Mouse (Mus musculus) midbrain, embryonic 14.5 days (tissue): ENCODE measurements at regions not wholly inside any gene's neighbourhood (a gene's known extent, or its start where the extent isn't known, plus 50 kb on each side); places are given as distances from the start of the nearest gene placed in this dataset.

Source experiments
- ATAC-seq: fragments of 200-750 bp; cut with Nextera tagmentation; 2 replicates; pipeline ENCODE4 v1.8.0; 2017; ENCODE audit warnings: moderate number of reproducible peaks, moderate library complexity; ENCODE audit not compliant: low FRiP score, low TSS enrichment
- DNase-seq: peaks from one replicate; pipeline ENCODE4 v3.0.0-alpha.2; 2015
- H3K27ac ChIP-seq: fragments of 300-500 bp; sonication (generic); replicated peaks from 2 replicates; pipeline ENCODE4 v1.5.1; 2014; ENCODE audit warnings: mild to moderate bottlenecking, low read depth, low read length, moderate library complexity
- H3K27me3 ChIP-seq: fragments of 300-500 bp; sonication (generic); 2 replicates; pipeline ENCODE4 v1.6.1; 2014; ENCODE audit warnings: low read length, control low read depth, mixed read lengths; ENCODE audit not compliant: control insufficient read depth, insufficient read depth
- H3K36me3 ChIP-seq: fragments of 300-500 bp; sonication (generic); 2 replicates; pipeline ENCODE4 v1.6.1; 2014; ENCODE audit warnings: low read length, control low read depth; ENCODE audit not compliant: control insufficient read depth, insufficient read depth
- H3K4me1 ChIP-seq: fragments of 300-500 bp; sonication (generic); 2 replicates; pipeline ENCODE4 v1.6.1; 2014; ENCODE audit warnings: mild to moderate bottlenecking, antibody characterized with exemption, low read length, control low read depth; ENCODE audit not compliant: control insufficient read depth, insufficient read depth
- H3K4me2 ChIP-seq: fragments of 300-500 bp; sonication (generic); 2 replicates; pipeline ENCODE4 v1.6.1; 2014; ENCODE audit warnings: mild to moderate bottlenecking, low read length, moderate library complexity
- H3K4me3 ChIP-seq: fragments of 300-500 bp; sonication (generic); replicated peaks from 2 replicates; pipeline ENCODE4 v1.5.1; 2014; ENCODE audit warnings: low read depth, low read length
- H3K9ac ChIP-seq: fragments of 300-500 bp; sonication (generic); replicated peaks from 2 replicates; pipeline ENCODE4 v1.6.1; 2014; ENCODE audit warnings: mild to moderate bottlenecking, low read length, moderate library complexity
- H3K9me3 ChIP-seq: fragments of 300-500 bp; sonication (generic); 2 replicates; pipeline ENCODE4 v1.6.1; 2016; ENCODE audit warnings: low read length, control low read depth, mixed read lengths; ENCODE audit not compliant: control insufficient read depth
- WGBS: fragments of 180-500 bp; shearing (Covaris S2); extraction: QIAGEN DNeasy Blood & Tissue Kit; methylation state at CpG from one replicate; pipeline ENCODE4 v1.1.7; 2014; 5-methylcytosine and 5-hydroxymethylcytosine counted together

GRCm38 (mm10) chr14:97086363-97087309 is 567.7 kb upstream of the Klhl1 start:
- DNase-seq (no peak), ATAC-seq (peak; percentile 46; the same call in 1 of the 2 replicates)
- H3K4me3 ChIP-seq, result no peak overlapping the region
- no peaks in the 10 kb centered on the region for H3K27me3 ChIP-seq
- H3K4me2 ChIP-seq, result no peak overlapping the region
- H3K9me3 ChIP-seq, result no peaks in the 10 kb centered on the region
- H3K9ac ChIP-seq, result no peak overlapping the region
- 25% methylated on average over 5 of the region's 5 CpGs for WGBS
- no peaks in the 10 kb centered on the region for H3K36me3 ChIP-seq
- H3K27ac ChIP-seq, result no peak overlapping the region
- H3K4me1 ChIP-seq, result peaks cover 8% of the 10 kb centered on the region; the same call in 1 of the 2 replicates

GRCm38 (mm10) chr14:97074808-97075207 is 555.9 kb upstream of the Klhl1 start:
- H3K4me3 ChIP-seq, result no peak overlapping the region
- no peak for DNase-seq
- H3K4me1 ChIP-seq, result no peaks in the 10 kb centered on the region
- no peaks in the 10 kb centered on the region for H3K9me3 ChIP-seq
- H3K27me3 ChIP-seq, result no peaks in the 10 kb centered on the region
- H3K27ac ChIP-seq, result no peak overlapping the region
- WGBS, result 82% methylated on average over 3 of the region's 3 CpGs
- no peak overlapping the region for H3K9ac ChIP-seq
- no peaks in the 10 kb centered on the region for H3K36me3 ChIP-seq
- no peak overlapping the region for H3K4me2 ChIP-seq
- no peak for ATAC-seq

GRCm38 (mm10) chr14:97068770-97069169 is 549.9 kb upstream of the Klhl1 start:
- Histone ChIP-seq H3K36me3 (no peaks in the 10 kb centered on the region), H3K9ac (no peak overlapping the region), H3K27me3 (no peaks in the 10 kb centered on the region), H3K4me1 (no peaks in the 10 kb centered on the region), H3K27ac (no peak overlapping the region), H3K9me3 (no peaks in the 10 kb centered on the region), H3K4me3 (no peak overlapping the region), H3K4me2 (no peak overlapping the region)
- DNase-seq (peak; percentile 42), ATAC-seq (no peak; the same call in 1 of the 2 replicates)
- 29% methylated on average over 3 of the region's 3 CpGs for WGBS

- Histone ChIP-seq H3K27me3 (no peaks in the 10 kb centered on the region), H3K9ac (no peak overlapping the region), H3K4me3 (no peak overlapping the region), H3K4me2 (no peak overlapping the region), H3K27ac (no peak overlapping the region), H3K4me1 (no peaks in the 10 kb centered on the region), H3K9me3 (no peaks in the 10 kb centered on the region), H3K36me3 (no peaks in the 10 kb centered on the region)
- WGBS, result 67% methylated on average over 5 of the region's 5 CpGs
- peak; percentile 8 for DNase-seq
- no peak for ATAC-seq
Observed at GRCm38 (mm10) chr14:97068313-97068712, 549.4 kb upstream of the Klhl1 start.

- no peaks in the 10 kb centered on the region for H3K9me3 ChIP-seq
- no peak overlapping the region for H3K9ac ChIP-seq
- DNase-seq, result peak; percentile 74
- H3K36me3 ChIP-seq, result no peaks in the 10 kb centered on the region
- no peak overlapping the region for H3K27ac ChIP-seq
- H3K4me3 ChIP-seq, result no peak overlapping the region
- no peaks in the 10 kb centered on the region for H3K27me3 ChIP-seq
- no peaks in the 10 kb centered on the region for H3K4me1 ChIP-seq
- ATAC-seq, result no peak; the same call in 1 of the 2 replicates
- no peak overlapping the region for H3K4me2 ChIP-seq
Observed at GRCm38 (mm10) chr14:97045321-97045720, 526.4 kb upstream of the Klhl1 start.

- Histone ChIP-seq H3K36me3 (no peaks in the 10 kb centered on the region), H3K4me1 (no peaks in the 10 kb centered on the region), H3K9me3 (no peaks in the 10 kb centered on the region), H3K27me3 (no peaks in the 10 kb centered on the region), H3K4me2 (no peak overlapping the region), H3K27ac (no peak overlapping the region), H3K9ac (no peak overlapping the region), H3K4me3 (no peak overlapping the region)
- 82% methylated on average over 3 of the region's 3 CpGs for WGBS
- DNase-seq (no peak), ATAC-seq (no peak)
Observed at GRCm38 (mm10) chr14:97039850-97040249, 520.9 kb upstream of the Klhl1 start.

GRCm38 (mm10) chr14:97028528-97028927 is 509.6 kb upstream of the Klhl1 start:
- no peak overlapping the region for H3K4me3 ChIP-seq
- DNase-seq (no peak), ATAC-seq (no peak)
- H3K9me3 ChIP-seq, result no peaks in the 10 kb centered on the region
- 89% methylated on average over 4 of the region's 4 CpGs for WGBS
- no peak overlapping the region for H3K4me2 ChIP-seq
- H3K27me3 ChIP-seq, result no peaks in the 10 kb centered on the region
- no peak overlapping the region for H3K9ac ChIP-seq
- no peak overlapping the region for H3K27ac ChIP-seq
- H3K36me3 ChIP-seq, result no peaks in the 10 kb centered on the region
- no peaks in the 10 kb centered on the region for H3K4me1 ChIP-seq

GRCm38 (mm10) chr14:97006294-97006693 is 487.4 kb upstream of the Klhl1 start:
- no peaks in the 10 kb centered on the region for H3K36me3 ChIP-seq
- no peak for ATAC-seq

GRCm38 (mm10) chr14:96995081-96995480 is 476.2 kb upstream of the Klhl1 start:
- WGBS, result 3% methylated on average over 3 of the region's 3 CpGs
- Histone ChIP-seq H3K9ac (no peak overlapping the region), H3K4me1 (no peaks in the 10 kb centered on the region; the same call in 1 of the 2 replicates), H3K9me3 (no peaks in the 10 kb centered on the region), H3K27ac (no peak overlapping the region), H3K4me2 (no peak overlapping the region), H3K27me3 (no peaks in the 10 kb centered on the region), H3K36me3 (no peaks in the 10 kb centered on the region), H3K4me3 (no peak overlapping the region)
- ATAC-seq (no peak), DNase-seq (peak; percentile 4)

More at GRCm38 (mm10) chr14:97006294-97006693, 487.4 kb upstream of the Klhl1 start:
- H3K4me1 ChIP-seq, result no peaks in the 10 kb centered on the region
- DNase-seq, result no peak
- no peaks in the 10 kb centered on the region for H3K9me3 ChIP-seq
- no peak overlapping the region for H3K9ac ChIP-seq
- no peaks in the 10 kb centered on the region for H3K27me3 ChIP-seq
- H3K4me3 ChIP-seq, result no peak overlapping the region
- H3K4me2 ChIP-seq, result no peak overlapping the region
- 95% methylated on average over 3 of the region's 3 CpGs for WGBS
- no peak overlapping the region for H3K27ac ChIP-seq
